Mouse (Mus musculus) lung, postnatal 0 days (tissue): ENCODE results near the gene Vmn1r207-ps.

Experiments
- CTCF ChIP-seq: IDR thresholded peaks from 2 replicates; pipeline ENCODE4 v1.5.1; 2016; ENCODE audit warnings: antibody characterized with exemption, mild to moderate bottlenecking
- EP300 ChIP-seq: IDR thresholded peaks from 2 replicates; pipeline ENCODE4 v1.6.1; 2016; ENCODE audit warnings: antibody characterized with exemption, mild to moderate bottlenecking, control low read depth

DNA sequence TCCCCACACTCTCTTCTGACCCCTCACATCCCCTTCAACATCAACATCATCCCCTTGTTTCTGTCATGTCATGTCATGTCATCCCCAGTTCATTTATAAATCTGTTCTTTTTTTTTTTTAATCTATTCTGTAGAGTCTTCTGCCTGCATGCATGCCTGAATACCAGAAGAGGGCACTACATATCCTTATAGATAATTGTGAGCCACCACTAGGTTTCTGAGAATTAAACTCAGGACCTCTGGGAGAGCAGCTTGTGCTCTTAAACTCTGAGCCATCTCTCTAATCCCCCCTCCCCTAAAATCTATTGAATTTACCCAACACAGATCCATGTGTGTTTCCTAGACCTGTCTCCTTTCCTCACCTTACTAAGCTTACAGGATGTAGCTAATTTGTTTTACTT is 18.1 kb upstream of the Vmn1r207-ps start:
- no peak for TF ChIP-seq CTCF
- TF ChIP-seq EP300 = no peak
